Comparison of ENCODE assay signal across 8 mouse cellular contexts in the genomic region with DNA sequence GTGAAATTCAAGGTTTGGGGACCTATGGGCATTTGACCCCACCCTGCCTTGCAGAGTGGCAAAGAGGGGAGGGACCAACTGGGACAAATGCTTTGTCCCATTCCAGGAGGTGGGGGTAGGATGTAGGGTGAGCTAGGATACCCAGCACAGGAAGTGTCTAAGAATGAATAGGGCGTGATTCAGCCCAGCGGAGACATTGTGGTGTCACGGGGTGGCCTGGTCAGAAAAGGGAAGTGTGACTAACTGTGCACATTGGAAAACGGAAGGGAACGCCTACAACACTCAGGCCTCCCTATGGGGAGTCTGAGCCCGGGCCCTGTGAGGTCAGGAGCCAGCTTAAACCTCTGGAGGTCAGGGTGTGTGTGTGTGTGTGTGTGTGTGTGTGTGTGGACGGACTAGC. TPM values are rescaled to one million over a fixed set of nuclear protein-coding genes. Genes with fewer than 3 reads are reported as not detected.
DNase-seq lines count a peak whose midpoint lies in the region; ATAC-seq and TF ChIP-seq lines count a peak whose summit lies in the region.

No protein-coding gene starts in this region.

- WGBS in forebrain, embryonic 10.5 days = 85% methylated on average over 7 of the region's 7 CpGs

- no peaks in the 10 kb centered on the region for H3K36me3 ChIP-seq in forebrain, embryonic 10.5 days (replicated peaks)

- TF ChIP-seq CTCF in gastrocnemius, adult 2 months (IDR thresholded peaks at IDR 0.05) = no peak

- peak overlapping the region; percentile 73 for H3K27ac ChIP-seq in gastrocnemius, adult 2 months
- no peak overlapping the region for H3K27ac ChIP-seq in forebrain, embryonic 10.5 days

- no peaks in the 10 kb centered on the region for H3K9me3 ChIP-seq in forebrain, embryonic 10.5 days

- peak; percentile 56 for DNase-seq in gastrocnemius, adult 2 months
- DNase-seq in gastrocnemius, postnatal 14 days = no peak
- DNase-seq in ZHBTc4 (ENCODE audit: low read depth, low spot score) (peak; percentile 91), adipocyte (ENCODE audit: low spot score) (no peak)
- peak; percentile 92 for DNase-seq in lung, postnatal 36 days
- no peak for DNase-seq in cerebellum, adult 18-20 months
- no peak for DNase-seq in forebrain, embryonic 10.5 days (ENCODE audit: extremely low spot score, low spot score)

- H3K4me1 ChIP-seq in forebrain, embryonic 10.5 days = peaks cover 63% of the 10 kb centered on the region

- H3K27me3 ChIP-seq in forebrain, embryonic 10.5 days (ENCODE audit: poor library complexity, severe bottlenecking) = peaks cover 64% of the 10 kb centered on the region

- intact Hi-C loops in gastrocnemius, adult 2 months (cut with DNase I) = no loop called here
- intact Hi-C loops in gastrocnemius, postnatal 14 days (cut with DNase I; ENCODE audit: low total_unique reads) = no loop called here

- ATAC-seq in hematopoietic stem cell, adult 5-6 weeks (replicated peaks in 1 of 2; ENCODE audit: insufficient read depth in 1 of 2, low FRiP score in 2 of 2, low TSS enrichment in 1 of 2, low read depth in 1 of 2, poor library complexity in 2 of 2, severe bottlenecking in 2 of 2) = peak; percentile 47 to 74

- H3K4me3 ChIP-seq in gastrocnemius, adult 2 months = no peak overlapping the region
- no peak overlapping the region for H3K4me3 ChIP-seq in forebrain, embryonic 10.5 days

RNA-seq across cellular contexts. Expression of a gene that starts 3.8 kb away (rescaled TPM):
- 10 to 100 TPM; 48.4 to 63.3 TPM for total RNA-seq in gastrocnemius, adult 2 months (2021)
- total RNA-seq in gastrocnemius, postnatal 14 days (2021) = 10 to 100 TPM; 54.4 to 64.5 TPM
- total RNA-seq in hematopoietic stem cell, adult 5-6 weeks (2017) = 0.45 and 2.5 TPM in 2 replicates
- 3.3 and 4.4 TPM in 2 replicates for polyA plus RNA-seq in forebrain, embryonic 10.5 days (2016; fragmentation: Nextera tagmentation; extraction: Ambion mirVana)

RNA-seq across cellular contexts. Expression of a gene that starts 43.6 kb away (rescaled TPM):
- 100 to 1,000 TPM; 154 to 224 TPM for total RNA-seq in gastrocnemius, adult 2 months (2021)
- total RNA-seq in gastrocnemius, postnatal 14 days (2021) = 100 to 1,000 TPM; 178 to 203 TPM
- 18.6 and 32.5 TPM in 2 replicates for total RNA-seq in hematopoietic stem cell, adult 5-6 weeks (2017)
- polyA plus RNA-seq in forebrain, embryonic 10.5 days (2016; fragmentation: Nextera tagmentation; extraction: Ambion mirVana) = 112 and 113 TPM in 2 replicates

Comparison
In these comparisons a context has a peak if more than half of its experiments do, and no peak if none do; other contexts are left out.
1. DNase-seq: peak in gastrocnemius, adult 2 months (single experiment), ZHBTc4 (single experiment) and lung, postnatal 36 days (single experiment); none in gastrocnemius, postnatal 14 days (single experiment), cerebellum, adult 18-20 months (0 of 2), forebrain, embryonic 10.5 days (single experiment) and adipocyte (single experiment).
2. RNA of a gene that starts 3.8 kb away (total RNA-seq): 54.4 to 64.5 TPM in gastrocnemius, postnatal 14 days and 48.4 to 63.3 TPM in gastrocnemius, adult 2 months; 0.45 to 2.5 TPM in hematopoietic stem cell, adult 5-6 weeks; every median in the first group is over 10 times any median in the second.